In the genomic region with DNA sequence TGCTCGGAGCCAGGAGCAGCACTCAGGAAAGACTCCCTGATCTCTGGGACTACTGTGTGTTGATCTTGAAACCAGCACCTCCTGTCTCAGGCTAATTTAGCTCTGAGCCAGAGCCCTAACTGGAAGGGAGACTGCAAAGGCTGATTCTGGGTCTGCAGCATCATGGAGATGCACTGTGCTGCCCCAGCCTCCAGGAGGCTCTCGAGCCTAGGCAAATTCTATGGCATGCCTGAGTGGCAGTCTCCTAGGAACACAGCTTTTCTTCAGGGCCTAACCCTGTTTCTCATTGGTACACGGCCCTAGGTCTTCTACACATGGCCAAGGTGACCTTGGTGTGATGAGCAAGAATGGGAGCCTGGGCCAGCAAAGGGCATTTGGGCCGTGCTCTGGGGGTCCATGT, we compare ENCODE assay signal across 23 mouse cellular contexts. TPM values are rescaled to one million over a fixed set of nuclear protein-coding genes. Genes with fewer than 3 reads are reported as not detected.
DNase-seq lines count a peak whose midpoint lies in the region; ATAC-seq and TF ChIP-seq lines count a peak whose summit lies in the region.
"Had no signal": no experiment of that assay in that cellular context is flagged by ENCODE, and none has a peak within 500 bp of the region (broad histone marks: within the 10 kb centered on the region; RNA-seq: fewer than 3 reads in every experiment).

No protein-coding gene starts in this region.

- H3K4me1 ChIP-seq in intestine, postnatal 0 days (replicated peaks; ENCODE audit: control insufficient read depth, insufficient read depth, low read length): no peaks in the 10 kb centered on the region
- no peaks in the 10 kb centered on the region for H3K4me1 ChIP-seq in intestine, embryonic 16.5 days (ENCODE audit: control insufficient read depth, insufficient read depth, low read length)
- no peaks in the 10 kb centered on the region for H3K4me1 ChIP-seq in lung, postnatal 0 days (ENCODE audit: insufficient read depth, low read depth, low read length)
- no peaks in the 10 kb centered on the region for H3K4me1 ChIP-seq in thymus, adult 2 months (replicated peaks; ENCODE audit: control insufficient read depth, insufficient read depth, low read length)
- H3K4me1 ChIP-seq: hindbrain, embryonic 15.5 days; neural tube, embryonic 13.5 days had no signal

- H3K4me2 ChIP-seq in intestine, postnatal 0 days (replicated peaks; ENCODE audit: low read depth): no peak overlapping the region
- no peak overlapping the region for H3K4me2 ChIP-seq in intestine, embryonic 16.5 days (ENCODE audit: low read depth, low read length)
- no peak overlapping the region for H3K4me2 ChIP-seq in lung, postnatal 0 days (replicated peaks; ENCODE audit: low read depth, low read length)
- H3K4me2 ChIP-seq: hindbrain, embryonic 15.5 days; neural tube, embryonic 13.5 days had no signal

- H3K9ac ChIP-seq in intestine, postnatal 0 days (ENCODE audit: low read depth, low read length): no peak overlapping the region
- no peak overlapping the region for H3K9ac ChIP-seq in intestine, embryonic 16.5 days (ENCODE audit: low read depth, low read length)
- H3K9ac ChIP-seq in lung, postnatal 0 days (replicated peaks; ENCODE audit: low read depth): no peak overlapping the region
- H3K9ac ChIP-seq: hindbrain, embryonic 15.5 days; neural tube, embryonic 13.5 days had no signal

- H3K27me3 ChIP-seq in intestine, postnatal 0 days (replicated peaks; ENCODE audit: control insufficient read depth, insufficient read depth, low read length): no peaks in the 10 kb centered on the region
- H3K27me3 ChIP-seq in intestine, embryonic 16.5 days (replicated peaks; ENCODE audit: control insufficient read depth, insufficient read depth, low read length): no peaks in the 10 kb centered on the region
- no peaks in the 10 kb centered on the region for H3K27me3 ChIP-seq in lung, postnatal 0 days (replicated peaks; ENCODE audit: insufficient read depth, low read length)
- no peaks in the 10 kb centered on the region for H3K27me3 ChIP-seq in thymus, adult 2 months (ENCODE audit: control insufficient read depth, insufficient read depth, low read length)
- H3K27me3 ChIP-seq: CH12.LX; hindbrain, embryonic 15.5 days; neural tube, embryonic 13.5 days; Patski had no signal

- peaks cover 47% of the 10 kb centered on the region for H3K36me3 ChIP-seq in intestine, postnatal 0 days (ENCODE audit: control insufficient read depth, insufficient read depth)
- H3K36me3 ChIP-seq in intestine, embryonic 16.5 days (ENCODE audit: control insufficient read depth, insufficient read depth, low read length): peaks cover 8% of the 10 kb centered on the region; the same call in 1 of the 2 replicates
- peaks cover 41% of the 10 kb centered on the region for H3K36me3 ChIP-seq in lung, postnatal 0 days (ENCODE audit: insufficient read depth, low read length)
- H3K36me3 ChIP-seq in thymus, adult 2 months (ENCODE audit: control insufficient read depth, insufficient read depth, low read length): peaks cover 39% of the 10 kb centered on the region

- no peak overlapping the region for H3K4me3 ChIP-seq in intestine, postnatal 0 days (ENCODE audit: low read depth, low read length)
- no peak overlapping the region for H3K4me3 ChIP-seq in intestine, embryonic 16.5 days (ENCODE audit: low read length)
- no peak overlapping the region for H3K4me3 ChIP-seq in lung, postnatal 0 days (ENCODE audit: low read depth, low read length)
- no peak overlapping the region for H3K4me3 ChIP-seq in thymus, adult 2 months (ENCODE audit: control insufficient read depth, insufficient read depth, low read length)
- H3K4me3 ChIP-seq: hindbrain, embryonic 15.5 days; neural tube, embryonic 13.5 days had no signal

- no peak for ATAC-seq in intestine, postnatal 0 days
- no peak for ATAC-seq in intestine, embryonic 16.5 days
- peak; percentile 35; the same call in 1 of the 2 replicates for ATAC-seq in lung, postnatal 0 days
- ATAC-seq in CD4-positive, CD25-positive, alpha-beta regulatory T cell, adult 4 months: no peak
- ATAC-seq: Patski had no signal

- no peaks in the 10 kb centered on the region for H3K9me3 ChIP-seq in intestine, postnatal 0 days (ENCODE audit: control insufficient read depth)
- H3K9me3 ChIP-seq in intestine, embryonic 16.5 days (ENCODE audit: control insufficient read depth, low read length): no peaks in the 10 kb centered on the region
- no peaks in the 10 kb centered on the region for H3K9me3 ChIP-seq in lung, postnatal 0 days (ENCODE audit: low read length)
- H3K9me3 ChIP-seq: hindbrain, embryonic 15.5 days; neural tube, embryonic 13.5 days had no signal

- no peak for TF ChIP-seq EP300 in lung, postnatal 0 days (IDR thresholded peaks at IDR 0.05)

- WGBS in intestine, postnatal 0 days: 88% methylated on average over 4 of the region's 4 CpGs
- WGBS in intestine, embryonic 16.5 days: 89% methylated on average over 4 of the region's 4 CpGs
- 75% methylated on average over 4 of the region's 4 CpGs for WGBS in lung, postnatal 0 days
- WGBS in thymus, adult 2 months: 99% methylated on average over 4 of the region's 4 CpGs

- TF ChIP-seq POLR2A in thymus, adult 2 months (IDR thresholded peaks at IDR 0.05; ENCODE audit: control insufficient read depth, extremely low read depth, insufficient read depth, low read length, poor library complexity): no peak

- TF ChIP-seq CTCF in intestine, postnatal 0 days (IDR thresholded peaks at IDR 0.05; ENCODE audit: low read depth): peak; percentile 56
- TF ChIP-seq CTCF in lung, postnatal 0 days (IDR thresholded peaks at IDR 0.05): peak; percentile 58
- TF ChIP-seq CTCF in thymus, adult 2 months (IDR thresholded peaks at IDR 0.05; ENCODE audit: borderline replicate concordance, control insufficient read depth, extremely low read depth, insufficient read depth, low read length, poor library complexity): no peak

- DNase-seq in lung, postnatal 0 days (ENCODE audit: low spot score): no peak
- DNase-seq in lung, postnatal 14 days: no peak
- DNase-seq in NIH3T3 (ENCODE audit: low read depth): peak; percentile 6
- DNase-seq in brain, adult 2 months (ENCODE audit: low read depth, low spot score): peak; percentile 56
- no peak for DNase-seq in thymus, adult 2 months
- DNase-seq: cerebellum, adult 11-12 months; heart, adult 11 months; lung, postnatal 36 days; thymus, postnatal 36 days had no signal

- H3K27ac ChIP-seq in intestine, postnatal 0 days (ENCODE audit: low read depth, low read length): no peak overlapping the region
- H3K27ac ChIP-seq in intestine, embryonic 16.5 days (ENCODE audit: low read length): no peak overlapping the region
- H3K27ac ChIP-seq in lung, postnatal 0 days (ENCODE audit: low read length): no peak overlapping the region
- H3K27ac ChIP-seq in thymus, adult 2 months (ENCODE audit: control insufficient read depth, insufficient read depth, low read length): no peak overlapping the region
- H3K27ac ChIP-seq: hindbrain, embryonic 15.5 days; neural tube, embryonic 13.5 days had no signal

RNA-seq across cellular contexts. Expression of a gene that starts 2.5 kb away (rescaled TPM):
- polyA plus RNA-seq in intestine, postnatal 0 days (2015; fragmentation: Nextera tagmentation; extraction: Ambion mirVana): not detected in 2 replicates
- polyA plus RNA-seq in intestine, embryonic 16.5 days (2015; fragmentation: Nextera tagmentation; extraction: Ambion mirVana): not detected in 2 replicates
- polyA plus RNA-seq in lung, postnatal 0 days (2015; fragmentation: Nextera tagmentation; extraction: Ambion mirVana): not detected in 2 replicates
- polyA plus RNA-seq in thymus, adult 2 months (2012; rRNA removed): 0.08 TPM in 1 of 2 replicates, not detected in the other
- not detected for polyA plus RNA-seq in CD4-positive, CD25-positive, alpha-beta regulatory T cell, adult 4 months (2017; shearing (Covaris generic))
- polyA plus RNA-seq: embryonic facial prominence, embryonic 14.5 days; forebrain, embryonic 11.5 days; heart, embryonic 16.5 days; hindbrain, embryonic 15.5 days; kidney, embryonic 14.5 days; limb, embryonic 14.5 days; neural tube, embryonic 13.5 days; Patski; small intestine, adult 2 months; stomach, embryonic 14.5 days had no signal

RNA-seq across cellular contexts. Expression of a gene that starts 23.6 kb away (rescaled TPM):
- 23.2 and 24.0 TPM in 2 replicates for polyA plus RNA-seq in intestine, postnatal 0 days (2015; fragmentation: Nextera tagmentation; extraction: Ambion mirVana)
- 35.7 and 37.4 TPM in 2 replicates for polyA plus RNA-seq in intestine, embryonic 16.5 days (2015; fragmentation: Nextera tagmentation; extraction: Ambion mirVana)
- polyA plus RNA-seq in lung, postnatal 0 days (2015; fragmentation: Nextera tagmentation; extraction: Ambion mirVana): 33.8 and 35.2 TPM in 2 replicates
- 51.8 and 60.6 TPM in 2 replicates for polyA plus RNA-seq in thymus, adult 2 months (2012; rRNA removed)
- 10 to 100 TPM; 61.9 to 72.2 TPM for polyA plus RNA-seq in CD4-positive, CD25-positive, alpha-beta regulatory T cell, adult 4 months (2017; shearing (Covaris generic))

RNA-seq across cellular contexts. Expression of a gene that starts 23.6 kb away (rescaled TPM):
- polyA plus RNA-seq in intestine, postnatal 0 days (2015; fragmentation: Nextera tagmentation; extraction: Ambion mirVana): 8.4 and 12.1 TPM in 2 replicates
- polyA plus RNA-seq in intestine, embryonic 16.5 days (2015; fragmentation: Nextera tagmentation; extraction: Ambion mirVana): 26.2 and 32.2 TPM in 2 replicates
- polyA plus RNA-seq in lung, postnatal 0 days (2015; fragmentation: Nextera tagmentation; extraction: Ambion mirVana): 2.4 and 4.1 TPM in 2 replicates
- polyA plus RNA-seq in thymus, adult 2 months (2012; rRNA removed): 3.7 and 4.9 TPM in 2 replicates
- 1 to 10 TPM; 1.2 to 2.0 TPM for polyA plus RNA-seq in CD4-positive, CD25-positive, alpha-beta regulatory T cell, adult 4 months (2017; shearing (Covaris generic))

RNA-seq across cellular contexts. Expression of a gene that starts 48.0 kb away (rescaled TPM):
- polyA plus RNA-seq in intestine, postnatal 0 days (2015; fragmentation: Nextera tagmentation; extraction: Ambion mirVana): 3.2 and 3.4 TPM in 2 replicates
- polyA plus RNA-seq in intestine, embryonic 16.5 days (2015; fragmentation: Nextera tagmentation; extraction: Ambion mirVana): 2.7 and 3.2 TPM in 2 replicates
- 3.9 and 5.1 TPM in 2 replicates for polyA plus RNA-seq in lung, postnatal 0 days (2015; fragmentation: Nextera tagmentation; extraction: Ambion mirVana)
- 5.3 and 7.0 TPM in 2 replicates for polyA plus RNA-seq in thymus, adult 2 months (2012; rRNA removed)
- 1 to 10 TPM in 1 of 2 experiments, under 1 TPM in 1; 0.67 to 1.7 TPM for polyA plus RNA-seq in CD4-positive, CD25-positive, alpha-beta regulatory T cell, adult 4 months (2017; shearing (Covaris generic))

Comparison
In these comparisons a context has a peak if more than half of its experiments do, and no peak if none do; other contexts are left out.
1. DNase-seq: peak in NIH3T3 (single experiment) and brain, adult 2 months (single experiment); none in lung, postnatal 0 days (single experiment), lung, postnatal 14 days (single experiment) and thymus, adult 2 months (single experiment).